Mouse (Mus musculus) heart, embryonic 13.5 days (tissue): ENCODE data around the gene Eif2s2. TPM values are rescaled to one million over a fixed set of nuclear protein-coding genes. Genes with fewer than 3 reads are reported as not detected.

ENCODE experiments used
- ATAC-seq: fragments of 200-750 bp; cut with Nextera tagmentation; 2 replicates; pipeline ENCODE4 v1.8.0; 2017; ENCODE audit warnings: moderate TSS enrichment; ENCODE audit not compliant: insufficient number of reproducible peaks, low FRiP score, low TSS enrichment; ENCODE audit errors: extremely low read depth
- H3K27ac ChIP-seq: fragments of 300-500 bp; sonication (generic); replicated peaks from 2 replicates; pipeline ENCODE4 v1.5.1; 2015; ENCODE audit warnings: moderate library complexity, mild to moderate bottlenecking, inconsistent platforms
- H3K27me3 ChIP-seq: fragments of 300-500 bp; sonication (generic); replicated peaks from 2 replicates; pipeline ENCODE4 v1.6.1; 2015; ENCODE audit warnings: mild to moderate bottlenecking, inconsistent platforms
- H3K36me3 ChIP-seq: fragments of 300-500 bp; sonication (generic); 2 replicates; pipeline ENCODE4 v1.6.1; 2015; ENCODE audit warnings: mild to moderate bottlenecking, inconsistent platforms
- H3K4me1 ChIP-seq: fragments of 300-500 bp; sonication (generic); 2 replicates; pipeline ENCODE4 v1.6.1; 2015; ENCODE audit warnings: inconsistent platforms
- H3K4me2 ChIP-seq: fragments of 300-500 bp; sonication (generic); 2 replicates; pipeline ENCODE4 v1.6.1; 2015; ENCODE audit warnings: inconsistent platforms, mild to moderate bottlenecking, moderate library complexity
- H3K4me3 ChIP-seq: fragments of 300-500 bp; sonication (generic); 2 replicates; pipeline ENCODE4 v1.5.1; 2015; ENCODE audit warnings: moderate library complexity, mild to moderate bottlenecking, inconsistent platforms
- H3K9ac ChIP-seq: fragments of 300-500 bp; sonication (generic); 2 replicates; pipeline ENCODE4 v1.6.1; 2015; ENCODE audit warnings: inconsistent platforms, mild to moderate bottlenecking, moderate library complexity
- H3K9me3 ChIP-seq: fragments of 300-500 bp; sonication (generic); 2 replicates; pipeline ENCODE4 v1.6.1; 2016; ENCODE audit warnings: inconsistent platforms
- WGBS: fragments of 180-500 bp; shearing (Covaris S2); methylation state at CpG from one replicate; pipeline ENCODE4 v1.1.7; 2015; ENCODE audit warnings: mixed read lengths; 5-methylcytosine and 5-hydroxymethylcytosine counted together
- polyA plus RNA-seq: library from polyadenylated mRNA; unstranded; fragments of >200 nt; fragmentation: Nextera tagmentation; extraction: Ambion mirVana; gene quantifications from 2 replicates; pipeline ENCODE4 v1.2.1, GENCODE M21; 2015

Gene Eif2s2
- polyA plus RNA-seq, 1 experiment from 2014 or later = 63.9 TPM

DNA sequence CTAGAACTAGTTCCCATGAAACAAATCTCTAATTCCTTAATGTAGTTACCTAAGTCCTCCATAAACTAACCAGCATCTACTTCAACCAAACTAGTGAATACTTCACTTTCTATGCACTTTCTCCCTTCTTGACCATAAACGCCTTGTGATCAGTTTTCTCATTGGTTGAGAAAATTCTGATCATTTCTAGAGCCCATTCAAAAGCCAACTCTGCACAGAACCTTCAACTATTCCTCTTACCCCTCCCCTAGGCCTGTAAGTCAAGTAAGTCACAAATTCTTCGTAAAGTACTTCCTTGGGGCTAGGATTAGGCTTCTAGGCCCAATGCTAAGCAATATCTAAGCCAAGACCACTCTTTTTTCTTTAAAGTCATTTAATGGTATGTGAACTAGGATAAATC is 1.1 kb downstream of the Eif2s2 start:
- H3K4me3 ChIP-seq = peak overlapping the region; percentile 96
- ATAC-seq = no peak
- peaks cover 17% of the 10 kb centered on the region for H3K36me3 ChIP-seq
- H3K9ac ChIP-seq = peak overlapping the region; percentile 98
- H3K4me1 ChIP-seq = peaks cover 26% of the 10 kb centered on the region
- no peaks in the 10 kb centered on the region for H3K27me3 ChIP-seq
- peak overlapping the region; percentile 82 for H3K4me2 ChIP-seq
- 8% methylated on average over 2 of the region's 2 CpGs for WGBS
- peak overlapping the region; percentile 93 for H3K27ac ChIP-seq
- no peaks in the 10 kb centered on the region for H3K9me3 ChIP-seq

DNA sequence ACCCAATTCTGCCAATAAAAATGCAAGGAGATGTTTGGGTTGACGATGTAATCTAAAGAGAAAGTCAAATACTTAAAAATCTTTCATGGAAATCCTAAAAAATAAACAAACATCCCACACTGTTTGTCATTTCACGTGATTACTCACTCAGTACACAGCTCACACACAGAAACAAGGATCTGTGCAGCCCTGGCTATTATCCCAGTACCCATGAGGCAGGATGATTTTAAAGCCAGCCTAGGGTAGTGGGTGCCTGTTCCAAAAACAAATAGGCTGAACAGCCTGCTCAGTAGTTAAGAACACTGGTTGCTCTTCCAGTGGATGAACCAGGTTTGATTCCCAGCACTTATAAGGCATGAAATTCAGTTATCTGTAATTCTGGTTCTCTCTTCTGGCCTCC is 16.1 kb downstream of the Eif2s2 start:
- Histone ChIP-seq H3K27me3 (no peaks in the 10 kb centered on the region), H3K4me1 (no peaks in the 10 kb centered on the region), H3K9me3 (no peaks in the 10 kb centered on the region), H3K4me3 (no peak overlapping the region), H3K36me3 (peaks cover 79% of the 10 kb centered on the region), H3K4me2 (no peak overlapping the region), H3K27ac (no peak overlapping the region), H3K9ac (no peak overlapping the region)
- ATAC-seq = no peak
- 87% methylated on average over 2 of the region's 2 CpGs for WGBS

DNA sequence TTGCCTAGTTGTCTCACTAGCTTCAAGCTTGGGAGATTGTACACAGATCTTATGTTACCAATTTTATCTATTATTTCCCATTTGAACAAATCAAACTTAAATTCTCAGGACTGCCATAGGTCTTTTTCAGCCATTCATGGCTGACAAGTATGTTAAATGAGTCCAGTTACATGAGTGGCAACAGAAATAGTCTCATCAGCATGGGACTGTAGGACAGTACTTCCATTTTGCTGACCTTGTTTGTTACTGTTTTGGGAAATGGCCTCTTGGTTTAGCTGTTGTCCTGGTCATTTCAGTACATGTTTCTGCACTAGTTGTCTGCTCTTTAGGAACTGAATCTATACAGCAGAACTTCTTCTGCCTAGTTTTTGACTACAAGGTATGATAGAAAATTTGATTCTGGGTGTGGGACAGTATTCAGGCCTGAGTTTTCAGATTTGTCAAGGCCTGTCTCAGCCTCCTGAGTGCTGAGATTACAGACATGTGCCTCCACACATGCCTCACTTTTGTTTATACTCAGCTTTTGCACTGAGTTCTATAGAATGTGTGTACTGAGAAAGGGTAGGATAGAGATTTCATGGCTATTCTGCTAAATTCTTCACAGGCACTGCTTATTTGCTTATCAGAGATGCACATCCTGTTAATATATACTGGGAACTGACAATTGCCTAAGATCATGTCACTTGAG is 22.6 kb downstream of the Eif2s2 start:
- no peak overlapping the region for H3K4me2 ChIP-seq
- H3K36me3 ChIP-seq = peaks cover 92% of the 10 kb centered on the region
- no peaks in the 10 kb centered on the region for H3K9me3 ChIP-seq
- ATAC-seq = no peak
- H3K4me1 ChIP-seq = no peaks in the 10 kb centered on the region
- no peaks in the 10 kb centered on the region for H3K27me3 ChIP-seq
- H3K27ac ChIP-seq = no peak overlapping the region
- no peak overlapping the region for H3K4me3 ChIP-seq
- H3K9ac ChIP-seq = no peak overlapping the region

DNA sequence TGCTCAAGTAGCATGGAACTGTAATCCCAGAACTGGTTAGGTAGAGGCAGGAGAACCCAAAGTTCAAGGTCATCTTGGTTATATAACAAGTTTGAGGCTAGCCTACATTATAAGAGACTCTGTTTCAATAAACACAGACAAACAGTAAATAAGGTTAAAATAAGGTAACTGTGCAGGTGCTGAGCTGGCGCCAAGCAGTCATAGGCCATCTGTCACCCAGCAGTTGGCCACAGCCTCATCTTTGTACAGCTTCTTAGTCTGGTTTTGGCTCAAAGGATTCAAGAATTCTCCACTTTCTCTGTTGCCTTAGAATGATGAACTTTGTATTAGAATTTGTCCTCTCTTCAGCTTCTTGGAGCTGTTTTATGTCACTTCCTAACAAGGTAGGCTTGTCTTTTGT is 24.6 kb downstream of the Eif2s2 start:
- H3K36me3 ChIP-seq = peaks cover 96% of the 10 kb centered on the region
- no peak overlapping the region for H3K4me3 ChIP-seq
- no peaks in the 10 kb centered on the region for H3K27me3 ChIP-seq
- H3K9ac ChIP-seq = no peak overlapping the region
- H3K4me1 ChIP-seq = no peaks in the 10 kb centered on the region
- no peak overlapping the region for H3K4me2 ChIP-seq
- no peaks in the 10 kb centered on the region for H3K9me3 ChIP-seq
- WGBS = 89% methylated on average over 1 of the region's 1 CpGs
- ATAC-seq = no peak
- no peak overlapping the region for H3K27ac ChIP-seq

DNA sequence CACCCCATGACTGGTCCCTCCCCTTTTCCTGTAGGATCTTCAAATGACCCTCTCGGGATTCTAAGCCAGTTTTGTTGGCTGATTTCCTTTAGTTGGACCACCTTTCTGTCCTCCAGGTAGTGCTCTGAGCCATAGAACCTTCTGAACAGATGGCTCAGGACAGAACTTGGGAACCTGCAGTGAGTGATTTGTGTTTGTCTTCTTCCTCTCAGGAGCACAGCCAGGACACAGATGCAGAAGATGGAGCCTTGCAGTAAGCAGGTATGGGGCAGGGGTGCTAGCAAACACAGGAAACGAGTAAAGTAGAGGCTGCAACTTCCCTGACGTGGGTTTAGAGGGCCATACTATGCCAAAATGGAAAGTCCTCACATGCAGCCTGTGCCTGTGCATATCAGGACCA is 27.0 kb downstream of the Eif2s2 start:
- Histone ChIP-seq H3K9ac (no peak overlapping the region), H3K4me2 (no peak overlapping the region), H3K27me3 (no peaks in the 10 kb centered on the region), H3K36me3 (peaks cover 97% of the 10 kb centered on the region), H3K4me1 (no peaks in the 10 kb centered on the region), H3K4me3 (no peak overlapping the region), H3K9me3 (no peaks in the 10 kb centered on the region), H3K27ac (no peak overlapping the region)
- no peak for ATAC-seq
- WGBS = 82% methylated on average over 3 of the region's 3 CpGs

DNA sequence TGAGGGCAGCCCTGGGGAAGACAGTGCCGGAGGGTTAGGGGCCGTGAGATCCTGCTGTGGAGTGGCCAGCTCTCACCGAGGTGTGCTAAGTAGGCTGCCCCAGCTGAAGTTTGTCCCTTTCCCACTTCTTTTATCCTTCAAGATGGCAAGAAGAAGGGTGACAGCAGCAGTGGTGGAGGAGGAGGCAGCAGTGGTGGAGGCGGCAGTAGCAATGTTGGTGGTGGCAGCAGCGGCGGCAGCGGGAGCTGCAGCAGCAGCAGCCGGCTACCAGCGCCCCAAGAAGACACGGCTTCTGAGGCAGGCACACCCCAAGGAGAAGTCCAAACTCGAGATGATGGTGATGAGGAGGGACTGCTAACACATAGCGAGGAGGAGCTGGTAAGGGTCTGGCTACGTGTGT is 29.1 kb downstream of the Eif2s2 start:
- Histone ChIP-seq H3K9me3 (no peaks in the 10 kb centered on the region), H3K4me2 (no peak overlapping the region), H3K27ac (no peak overlapping the region), H3K9ac (no peak overlapping the region), H3K4me1 (no peaks in the 10 kb centered on the region), H3K36me3 (peaks cover 95% of the 10 kb centered on the region), H3K4me3 (no peak overlapping the region), H3K27me3 (no peaks in the 10 kb centered on the region)
- ATAC-seq = no peak
- 86% methylated on average over 13 of the region's 13 CpGs for WGBS

DNA sequence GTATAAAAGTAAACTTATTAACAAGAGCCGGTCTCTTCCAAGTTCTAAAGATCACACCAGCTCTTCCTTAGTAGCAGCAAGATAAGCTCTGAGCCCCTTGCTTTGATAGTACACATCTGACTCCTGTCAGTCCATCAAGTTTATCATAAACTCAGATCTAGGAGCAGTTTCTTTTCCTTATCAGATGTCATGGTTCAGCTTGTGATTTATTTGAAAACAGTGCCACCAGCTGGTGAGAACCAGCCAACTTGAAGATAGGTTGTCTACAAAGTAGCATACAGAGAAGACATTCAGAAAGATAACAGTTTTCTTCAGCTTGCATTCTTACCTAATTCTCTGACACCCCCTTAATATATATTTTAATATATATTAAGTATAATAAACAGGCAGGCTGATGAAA is 37.4 kb downstream of the Eif2s2 start:
- no peaks in the 10 kb centered on the region; the same call in 1 of the 2 replicates for H3K9me3 ChIP-seq
- H3K4me1 ChIP-seq = peaks cover 31% of the 10 kb centered on the region
- no peak overlapping the region for H3K9ac ChIP-seq
- H3K4me2 ChIP-seq = no peak overlapping the region
- H3K36me3 ChIP-seq = peaks cover 42% of the 10 kb centered on the region
- ATAC-seq = no peak
- no peak overlapping the region for H3K27ac ChIP-seq
- no peak overlapping the region for H3K4me3 ChIP-seq
- no peaks in the 10 kb centered on the region for H3K27me3 ChIP-seq
- WGBS = 91% methylated on average over 1 of the region's 1 CpGs

DNA sequence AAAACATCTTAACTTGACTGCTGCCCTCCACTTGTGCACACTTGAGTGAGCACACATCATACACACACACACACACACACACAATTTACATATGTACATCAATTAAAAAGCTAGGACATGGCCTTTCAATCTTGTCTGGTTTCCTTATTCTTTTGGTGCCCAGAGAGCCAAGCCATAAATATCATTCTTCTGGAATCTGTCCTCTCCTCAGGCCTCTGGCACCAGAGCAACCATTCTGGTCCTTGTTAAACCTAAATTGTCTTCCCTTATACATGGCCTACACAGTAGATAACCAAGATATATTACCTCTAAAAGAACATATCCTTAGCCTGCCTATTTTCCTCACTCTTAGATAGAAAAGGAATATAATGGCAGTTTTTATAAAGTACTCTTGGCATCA is 44.6 kb downstream of the Eif2s2 start:
- Histone ChIP-seq H3K4me1 (peaks cover 13% of the 10 kb centered on the region), H3K9me3 (no peaks in the 10 kb centered on the region; the same call in 1 of the 2 replicates), H3K9ac (no peak overlapping the region), H3K4me2 (no peak overlapping the region), H3K27me3 (no peaks in the 10 kb centered on the region), H3K4me3 (no peak overlapping the region), H3K27ac (no peak overlapping the region), H3K36me3 (peaks cover 25% of the 10 kb centered on the region)
- no peak for ATAC-seq

DNA sequence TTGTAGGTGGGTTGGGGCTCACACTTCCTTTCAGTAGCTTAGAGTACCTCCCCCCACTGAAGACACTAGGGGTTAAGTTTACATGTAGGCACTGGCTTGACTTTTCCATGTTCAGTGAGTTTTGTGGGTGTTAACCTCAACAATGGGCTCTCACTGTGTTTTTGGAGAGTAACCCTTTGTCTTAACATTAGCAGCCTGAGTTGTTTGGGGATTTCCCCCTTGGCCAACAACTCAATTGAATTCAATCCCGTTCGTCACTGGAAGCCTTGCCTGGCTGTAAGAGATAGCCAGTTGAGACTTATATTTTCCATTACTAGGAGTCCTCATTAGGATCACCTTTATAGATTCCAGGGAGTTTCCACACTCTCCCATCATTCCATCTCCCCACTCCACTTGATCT is 56.2 kb downstream of the Eif2s2 start:
- no peak for ATAC-seq
- no peak overlapping the region for H3K9ac ChIP-seq
- H3K27ac ChIP-seq = no peak overlapping the region
- H3K4me1 ChIP-seq = peaks cover 23% of the 10 kb centered on the region
- 85% methylated on average over 2 of the region's 2 CpGs for WGBS
- peaks cover 25% of the 10 kb centered on the region for H3K9me3 ChIP-seq
- H3K4me2 ChIP-seq = no peak overlapping the region
- peaks cover 29% of the 10 kb centered on the region for H3K36me3 ChIP-seq
- no peak overlapping the region for H3K4me3 ChIP-seq
- no peaks in the 10 kb centered on the region for H3K27me3 ChIP-seq

DNA sequence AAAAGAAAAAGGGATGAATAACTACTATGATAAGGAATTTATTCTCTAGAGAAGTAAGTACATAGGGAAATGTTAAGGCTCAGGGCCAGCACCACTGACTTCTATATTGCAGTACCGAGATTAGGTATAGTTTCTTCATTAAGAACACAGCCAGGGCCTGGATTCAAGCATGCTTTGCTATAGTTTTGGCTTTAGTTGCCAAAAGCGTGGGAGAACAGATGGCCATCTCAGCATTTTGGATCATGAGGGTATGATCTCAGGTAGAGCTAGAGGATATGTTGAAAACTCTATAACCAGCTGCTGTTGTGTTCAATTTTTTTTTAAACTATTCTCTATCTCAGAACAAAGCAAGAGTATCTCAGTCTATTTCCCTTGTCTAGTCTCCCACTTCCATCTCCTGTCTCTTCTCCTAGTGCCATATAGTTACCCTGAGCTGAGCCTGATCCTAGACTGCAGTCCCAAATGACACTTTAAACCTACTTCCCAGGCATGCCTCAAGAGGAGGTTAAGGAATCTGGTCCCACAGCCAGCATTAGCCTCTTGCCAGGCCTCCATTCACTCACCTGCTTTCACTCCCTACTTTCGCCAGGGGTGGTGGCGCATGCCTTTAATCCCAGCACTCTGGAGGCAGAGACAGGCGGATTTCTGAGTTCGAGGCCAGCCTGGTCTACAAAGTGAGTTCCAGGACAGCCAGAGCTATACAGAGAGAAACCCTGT is 58.4 kb downstream of the Eif2s2 start:
- no peak overlapping the region for H3K4me2 ChIP-seq
- H3K27ac ChIP-seq = no peak overlapping the region
- H3K36me3 ChIP-seq = peaks cover 16% of the 10 kb centered on the region
- WGBS = 93% methylated on average over 6 of the region's 6 CpGs
- peaks cover 11% of the 10 kb centered on the region; the same call in 1 of the 2 replicates for H3K9me3 ChIP-seq
- ATAC-seq = no peak
- no peaks in the 10 kb centered on the region for H3K27me3 ChIP-seq
- no peak overlapping the region for H3K9ac ChIP-seq
- no peak overlapping the region for H3K4me3 ChIP-seq
- peaks cover 44% of the 10 kb centered on the region for H3K4me1 ChIP-seq

DNA sequence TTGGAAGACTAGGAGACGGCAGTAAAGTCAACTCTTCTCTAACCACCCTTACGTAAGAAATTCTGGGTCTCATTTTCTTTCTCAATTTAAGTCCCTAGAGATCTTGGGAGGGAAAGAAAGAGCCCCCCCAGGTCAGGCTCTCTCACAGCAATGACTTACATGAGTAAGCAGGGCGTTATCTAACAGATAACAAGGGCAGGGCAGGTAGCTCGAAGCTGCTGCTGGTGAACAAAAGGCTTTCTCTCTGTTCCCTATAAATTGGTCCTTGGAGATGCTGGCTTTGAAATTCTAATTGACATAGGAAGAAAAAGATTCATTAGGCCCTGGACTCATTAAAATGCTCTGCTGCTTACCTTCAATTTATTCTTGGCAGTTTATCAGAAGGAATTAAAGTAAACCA is 60.3 kb downstream of the Eif2s2 start:
- peaks cover 9% of the 10 kb centered on the region for H3K36me3 ChIP-seq
- H3K4me3 ChIP-seq = no peak overlapping the region
- no peak for ATAC-seq
- H3K9ac ChIP-seq = no peak overlapping the region
- WGBS = 48% methylated on average over 4 of the region's 4 CpGs
- no peak overlapping the region for H3K27ac ChIP-seq
- H3K27me3 ChIP-seq = no peaks in the 10 kb centered on the region
- peaks cover 6% of the 10 kb centered on the region; the same call in 1 of the 2 replicates for H3K9me3 ChIP-seq
- H3K4me1 ChIP-seq = peaks cover 47% of the 10 kb centered on the region
- H3K4me2 ChIP-seq = no peak overlapping the region

DNA sequence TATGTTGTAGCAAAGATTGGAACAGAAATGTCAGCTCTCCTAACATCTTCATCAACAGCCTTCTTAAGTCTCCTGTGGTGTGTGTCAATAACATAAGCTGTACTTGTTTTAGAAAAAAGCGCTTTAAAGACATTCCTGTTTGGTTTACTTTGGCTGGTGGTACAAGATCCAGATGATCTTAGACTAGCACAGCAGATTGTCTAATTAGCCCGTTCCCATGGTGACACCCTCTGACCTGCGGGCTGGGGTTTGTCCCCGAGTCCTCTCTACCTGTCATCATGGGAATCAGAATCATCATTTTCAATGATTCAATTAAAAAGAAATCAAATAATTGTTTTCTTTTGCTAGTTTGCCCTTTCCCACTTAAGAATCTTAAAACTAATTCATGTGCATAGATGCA is 65.2 kb downstream of the Eif2s2 start:
- Histone ChIP-seq H3K9ac (no peak overlapping the region), H3K27me3 (no peaks in the 10 kb centered on the region), H3K9me3 (no peaks in the 10 kb centered on the region), H3K36me3 (peaks cover 12% of the 10 kb centered on the region), H3K4me2 (no peak overlapping the region), H3K4me3 (no peak overlapping the region), H3K4me1 (peaks cover 44% of the 10 kb centered on the region), H3K27ac (no peak overlapping the region)
- ATAC-seq = no peak
- WGBS = 85% methylated on average over 4 of the region's 4 CpGs
